Mouse (Mus musculus): ENCODE data around the gene Slc46a2. TPM values are rescaled to one million over a fixed set of nuclear protein-coding genes. Genes with fewer than 3 reads are reported as not detected.

The Slc46a2 gene
- total RNA-seq, 2 experiments from 2014 or later, result not detected

DNA sequence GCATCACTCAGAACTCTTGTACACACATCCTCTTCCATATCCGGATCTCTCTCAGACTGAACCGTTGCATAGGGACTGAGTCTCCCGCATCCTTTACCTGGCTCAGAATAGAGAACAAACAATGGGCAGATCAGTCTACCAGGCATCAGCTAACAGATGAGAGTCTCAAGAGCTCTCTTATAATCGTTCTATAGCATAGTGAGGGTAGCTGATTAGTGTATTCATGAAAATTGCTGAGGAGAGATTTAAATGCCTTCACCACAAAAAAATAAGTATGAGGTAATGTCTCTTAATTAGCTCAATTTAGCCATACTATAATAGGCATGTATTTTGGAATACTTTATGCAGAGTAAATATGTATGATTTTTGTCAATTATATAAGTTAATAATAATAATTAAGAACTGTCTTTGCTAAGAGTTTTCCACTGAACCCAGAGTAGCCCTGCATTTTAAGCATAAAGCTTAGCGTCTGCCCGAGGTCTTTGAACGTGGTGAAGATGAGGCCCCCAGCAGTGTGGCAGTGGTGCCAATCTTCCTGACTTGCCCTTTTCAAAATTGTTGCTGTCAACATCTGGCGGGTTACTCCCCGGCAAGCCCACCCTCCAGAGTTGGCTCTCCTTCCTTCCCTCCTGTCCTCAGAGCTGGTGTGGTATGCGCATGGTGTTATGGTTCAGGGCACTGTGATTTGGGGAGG, 23.0 kb downstream of the Slc46a2 start:
- DNase-seq, result no peak

DNA sequence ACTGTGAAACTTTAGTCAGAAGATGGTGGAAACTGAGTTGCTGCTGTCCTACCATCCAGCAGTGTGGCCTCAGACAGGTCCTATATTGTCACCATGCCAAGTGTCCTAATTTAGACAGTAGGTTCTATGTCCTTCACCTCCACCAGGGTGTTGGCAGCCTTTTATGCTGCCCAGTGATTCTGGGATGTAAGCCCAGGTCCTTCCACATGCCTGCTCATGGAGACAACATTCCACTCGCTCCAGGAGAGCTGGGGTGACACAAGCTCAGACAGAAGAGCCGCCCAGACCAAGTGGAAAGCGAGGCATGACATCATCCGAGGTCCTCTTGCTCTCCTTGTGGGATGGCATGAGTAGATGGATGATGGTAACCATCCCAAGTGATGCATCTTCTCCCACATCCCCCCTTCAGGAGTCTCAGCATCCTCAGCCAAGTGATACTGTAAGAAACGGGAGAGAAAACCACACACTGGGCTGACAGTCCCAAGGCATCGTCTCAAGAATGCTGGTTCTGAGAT, 24.7 kb downstream of the Slc46a2 start:
- DNase-seq, result no peak

DNA sequence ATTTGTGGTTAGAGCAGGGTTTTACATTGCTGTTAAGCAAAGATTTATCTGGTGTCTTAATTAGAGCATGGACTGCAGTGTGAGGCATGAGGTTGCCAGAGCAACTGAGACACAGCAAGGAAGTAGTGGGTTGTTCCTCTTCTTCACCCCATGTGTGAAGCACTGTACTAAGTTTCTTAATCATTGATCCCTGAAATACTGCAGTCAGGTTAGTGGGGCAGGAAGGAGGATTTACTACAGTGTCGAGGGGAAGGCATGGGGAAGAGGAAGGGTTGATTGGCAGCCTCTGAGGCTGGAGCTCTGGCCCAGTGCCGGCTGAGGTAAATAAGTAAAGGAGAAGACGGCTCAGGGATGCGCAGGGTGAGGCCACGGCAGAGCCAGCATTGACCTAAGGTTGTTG, 26.8 kb downstream of the Slc46a2 start:
- no peak for DNase-seq

DNA sequence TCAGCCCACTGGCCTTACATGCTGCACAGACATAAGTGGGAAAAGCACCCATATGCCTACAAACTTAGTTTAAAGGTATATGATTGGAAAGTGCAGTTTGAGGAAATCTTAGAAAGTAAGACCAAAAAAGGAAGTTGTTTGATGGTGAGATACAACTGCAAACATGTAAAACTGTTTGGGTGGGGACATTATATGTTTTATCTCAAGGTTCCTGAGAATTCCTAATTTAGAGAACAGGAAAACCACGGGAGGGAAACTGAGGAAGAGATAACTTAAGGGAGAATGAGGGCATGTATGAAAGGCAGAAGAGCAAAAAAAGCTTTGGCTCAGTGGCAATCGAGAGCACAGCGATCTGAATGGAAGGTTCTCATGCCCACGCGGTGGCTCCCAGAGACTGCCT, 27.8 kb downstream of the Slc46a2 start:
- DNase-seq, result no peak

DNA sequence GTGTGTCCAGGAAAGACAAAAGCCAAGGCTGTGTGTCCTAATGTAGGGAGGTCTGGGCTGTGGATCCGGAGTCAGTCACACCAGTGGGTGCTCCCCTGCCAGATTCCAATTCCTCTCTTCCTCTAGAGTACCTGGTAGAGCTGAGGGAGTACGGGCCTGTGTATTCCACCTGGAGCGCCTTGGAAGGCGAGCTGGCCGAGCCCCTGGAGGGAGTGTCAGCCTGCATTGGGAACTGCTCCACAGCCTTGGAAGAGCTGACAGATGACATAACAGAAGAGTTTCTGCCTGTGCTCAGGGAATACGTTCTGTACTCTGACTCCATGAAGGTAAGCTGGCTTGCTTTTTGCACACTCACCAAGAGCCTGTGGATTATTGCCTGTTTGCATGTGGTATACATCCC, 28.6 kb downstream of the Slc46a2 start:
- DNase-seq, result no peak

DNA sequence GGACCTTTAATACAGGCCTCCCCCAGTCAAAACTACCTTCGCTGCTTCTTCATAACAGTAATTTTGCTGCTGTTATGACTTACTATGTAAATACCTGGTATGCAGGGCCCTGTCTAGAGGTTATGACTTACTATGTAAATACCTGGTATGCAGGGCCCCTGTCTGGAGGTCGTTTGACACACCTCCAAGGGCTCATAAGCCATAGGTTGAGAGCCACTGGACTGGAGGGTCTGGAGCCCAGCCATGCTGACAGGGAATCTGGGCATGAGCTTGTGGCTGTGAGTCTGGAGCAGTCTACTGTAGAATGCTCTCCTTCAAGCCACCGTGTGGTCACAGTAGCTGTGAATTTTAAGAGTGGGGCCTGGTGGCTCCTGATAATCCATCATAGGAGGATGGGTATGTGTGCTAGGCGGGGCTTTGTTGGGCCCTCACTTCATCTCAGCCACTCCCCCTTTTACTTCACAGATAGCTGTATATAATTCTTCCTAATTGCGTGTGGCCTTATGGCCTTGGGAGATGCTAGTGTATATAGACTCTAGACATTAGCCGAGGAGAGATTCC, 30.6 kb downstream of the Slc46a2 start:
- no peak for DNase-seq

DNA sequence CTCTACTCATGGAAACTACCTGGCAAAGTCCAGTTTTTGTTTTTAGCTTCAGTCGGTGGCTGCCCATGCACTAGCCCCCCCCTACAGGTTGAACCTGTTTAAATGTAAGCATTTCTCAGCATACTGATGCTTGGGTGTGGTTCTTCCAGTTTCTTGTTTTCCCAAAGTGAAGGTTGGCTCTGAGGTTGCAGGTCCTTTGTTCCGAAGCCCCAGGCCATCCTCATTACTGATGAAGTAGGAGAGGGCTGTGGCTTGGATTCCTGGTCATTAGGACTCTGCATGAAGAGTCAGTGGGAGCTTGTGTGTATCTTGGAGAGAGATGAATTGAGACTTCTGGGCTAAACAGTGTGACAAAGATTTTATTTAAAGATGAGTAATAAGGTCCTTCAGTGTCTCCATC, 33.6 kb downstream of the Slc46a2 start:
- DNase-seq, result no peak

DNA sequence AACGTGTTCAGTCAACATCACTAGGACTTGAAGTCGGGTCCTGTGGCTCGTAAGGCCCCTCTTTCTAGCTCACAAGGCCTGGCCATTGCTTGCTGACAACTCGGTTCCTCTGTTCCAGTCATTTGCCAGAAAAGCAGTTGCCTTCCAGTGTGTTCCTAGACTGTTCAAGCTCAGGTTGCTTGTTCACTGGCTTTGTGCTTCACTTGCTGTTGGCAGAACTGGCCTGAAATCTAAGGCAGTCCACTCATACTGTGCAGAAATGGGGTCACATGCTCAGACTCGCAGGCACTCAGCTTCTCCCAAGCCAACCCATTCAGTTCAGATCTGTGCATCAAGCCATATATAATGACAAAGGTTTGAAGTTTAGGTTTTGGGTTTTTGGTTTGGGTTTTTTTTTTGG, 34.1 kb downstream of the Slc46a2 start:
- no peak for DNase-seq

DNA sequence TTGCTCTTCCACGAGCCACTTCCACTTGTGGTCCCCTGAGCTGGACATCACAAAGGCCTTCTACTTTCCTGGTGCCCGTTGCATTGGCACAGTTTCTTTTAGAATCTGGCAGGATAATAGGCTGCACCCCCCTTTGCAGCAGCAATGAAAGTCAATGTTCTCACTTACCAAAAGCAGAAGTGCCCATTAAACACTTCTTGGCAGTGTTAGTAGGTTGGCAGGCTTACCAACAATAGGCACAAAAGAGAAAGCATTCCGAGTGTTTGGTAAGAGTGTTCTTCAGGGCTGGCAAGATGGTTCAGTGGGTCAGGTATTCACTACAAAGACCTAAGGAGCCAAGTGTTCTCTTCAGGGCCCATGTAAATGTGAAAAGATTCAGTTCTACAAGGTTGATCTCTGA, 35.4 kb downstream of the Slc46a2 start:
- no peak for DNase-seq

DNA sequence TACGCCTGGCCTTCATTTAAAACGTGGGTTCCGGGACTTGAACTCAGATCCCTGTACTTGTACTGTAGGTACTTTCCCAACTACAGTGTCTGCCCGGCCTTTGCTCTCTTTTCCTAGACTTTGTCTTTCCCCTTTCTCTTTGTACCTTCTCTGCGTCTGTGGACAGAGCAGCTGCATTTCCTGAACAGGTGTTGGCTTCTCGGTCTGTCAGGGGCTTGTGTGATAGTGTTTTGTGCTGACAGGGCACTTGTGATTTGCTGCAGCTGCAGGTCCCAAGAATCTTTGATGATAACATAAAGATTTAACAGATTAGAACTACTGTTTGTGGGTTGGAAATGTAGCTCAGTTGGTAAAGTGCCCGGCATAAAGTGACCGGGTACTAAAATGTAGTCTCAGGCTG, 36.3 kb downstream of the Slc46a2 start:
- no peak for DNase-seq

DNA sequence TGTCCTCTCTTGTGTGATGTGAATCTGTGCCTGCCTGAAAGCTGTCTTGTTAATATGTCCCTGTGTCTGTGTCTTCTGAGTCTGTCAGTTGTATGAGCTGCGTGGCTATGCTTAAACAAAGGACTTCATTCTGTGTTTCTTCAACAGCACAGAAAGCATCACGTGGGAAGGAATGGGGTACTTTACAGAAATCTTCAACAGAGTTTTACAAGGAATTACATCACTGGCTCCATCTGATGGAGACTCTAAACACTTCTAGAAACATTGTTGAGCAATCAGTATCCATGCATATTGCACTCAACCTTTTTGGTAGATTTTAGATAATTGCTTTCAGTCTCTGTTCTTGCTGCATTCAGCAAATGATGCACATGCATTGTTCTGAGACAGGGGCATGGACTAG, 37.8 kb downstream of the Slc46a2 start:
- DNase-seq, result no peak

DNA sequence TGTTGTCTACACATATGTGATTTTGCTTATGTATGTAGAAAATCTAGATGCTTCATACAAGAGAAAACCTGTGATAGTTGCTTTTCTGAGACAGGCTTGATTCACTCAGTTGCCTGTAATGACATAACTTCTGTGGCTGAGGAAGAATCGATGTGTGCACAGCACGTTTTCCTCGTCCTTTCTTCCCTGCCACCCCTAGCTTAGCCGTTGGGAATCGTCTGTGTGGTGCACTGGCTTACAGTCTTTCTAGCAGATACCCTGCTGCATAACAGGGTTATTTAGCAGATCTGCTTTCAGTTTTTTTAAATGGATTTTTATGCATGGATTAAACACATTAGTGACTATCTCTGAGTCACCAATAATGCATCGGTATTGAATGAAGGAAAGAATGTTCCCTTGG, 38.3 kb downstream of the Slc46a2 start:
- DNase-seq, result no peak

DNA sequence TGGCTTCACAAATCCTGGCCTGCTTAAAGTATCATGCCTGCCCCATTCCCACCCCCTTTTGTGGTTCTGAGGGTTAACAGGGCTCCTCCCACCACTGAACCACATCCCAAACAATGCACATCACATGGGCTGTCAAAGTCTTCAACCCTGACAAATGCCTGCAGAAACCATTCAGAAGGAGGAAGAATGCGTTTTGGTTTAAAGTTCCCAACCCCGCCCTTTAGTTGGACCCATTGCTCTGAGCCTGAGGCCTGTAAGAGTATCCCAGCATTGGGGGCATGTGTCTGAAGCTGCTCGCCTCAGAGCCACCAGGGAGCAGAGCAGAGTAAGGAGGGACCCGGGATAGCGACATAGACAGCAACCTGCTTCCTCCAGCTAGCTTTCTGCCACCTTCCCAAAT, 41.0 kb downstream of the Slc46a2 start:
- DNase-seq, result no peak

DNA sequence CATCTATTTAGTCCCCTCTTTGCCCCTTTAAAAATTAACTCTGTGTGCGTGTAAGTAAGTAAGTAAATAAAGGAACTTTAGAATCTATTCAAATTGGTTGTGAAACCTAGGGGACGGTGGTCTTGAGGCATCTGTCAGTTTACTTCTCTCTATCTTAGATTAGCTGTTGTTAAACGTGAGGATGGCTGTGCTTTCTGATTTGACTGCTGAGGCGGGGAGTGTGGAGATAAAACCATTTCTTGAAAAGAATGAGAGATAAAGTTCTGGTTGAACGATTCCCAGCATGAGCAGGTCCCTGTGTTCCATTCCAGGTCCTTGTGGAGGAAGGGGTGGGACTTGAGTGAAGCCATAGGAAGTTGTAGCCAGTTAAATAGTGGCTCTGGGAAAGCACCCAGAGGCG, 41.6 kb downstream of the Slc46a2 start:
- DNase-seq, result no peak

DNA sequence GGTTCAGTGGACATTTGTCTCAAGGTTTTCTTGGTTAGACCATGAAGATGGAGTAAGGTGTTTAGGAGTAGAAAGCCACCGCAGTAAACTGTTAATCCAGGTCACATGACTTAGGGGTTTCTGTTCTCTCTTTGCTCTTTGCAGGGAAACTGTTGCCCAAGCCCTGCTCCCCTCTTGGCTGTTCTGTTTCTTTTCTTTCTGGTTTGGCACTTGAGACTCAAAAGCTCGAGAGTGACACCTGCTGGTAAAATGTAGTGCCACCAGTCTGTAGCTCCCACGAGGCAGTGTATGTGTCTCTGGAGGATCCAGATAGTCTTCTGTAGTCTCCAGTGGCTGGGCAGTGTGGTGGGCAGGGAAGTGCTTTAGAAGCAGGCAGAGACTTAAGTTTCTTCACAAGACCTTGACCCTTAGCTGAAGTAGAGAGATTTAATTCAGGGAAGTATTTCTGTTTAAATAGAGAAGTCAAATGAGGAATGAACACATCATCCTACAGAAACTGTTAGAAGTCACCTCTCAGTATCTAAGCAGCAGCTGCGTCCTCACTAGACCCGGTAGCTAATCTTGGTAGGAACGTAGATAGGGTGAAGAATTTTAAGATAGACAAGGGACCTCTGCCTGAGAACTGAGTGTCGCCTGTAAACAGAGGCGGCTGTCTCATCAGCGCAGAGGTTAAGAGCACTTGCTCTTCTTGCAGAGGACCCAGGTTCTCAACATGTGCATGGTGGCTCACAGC, 43.8 kb downstream of the Slc46a2 start:
- DNase-seq, result peak; percentile 82

DNA sequence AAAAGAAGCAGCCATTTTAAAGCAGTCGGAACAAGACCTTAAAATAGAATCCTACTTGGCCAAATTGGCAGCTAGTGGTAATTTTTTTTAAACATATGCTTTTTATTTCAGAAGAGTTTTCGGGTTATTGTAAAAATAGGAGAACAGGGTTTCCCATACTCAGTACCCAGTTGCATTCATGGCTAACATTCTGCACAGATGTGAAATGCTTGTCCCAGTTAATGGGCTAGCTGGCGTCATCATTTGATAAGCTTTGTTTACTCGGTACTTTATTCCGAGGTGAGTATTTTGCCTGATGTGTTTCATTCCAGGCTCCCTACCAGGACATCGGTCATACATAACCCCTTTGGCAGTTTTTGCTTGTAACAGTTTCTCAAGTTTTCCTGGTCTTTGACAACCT, 44.4 kb downstream of the Slc46a2 start:
- no peak for DNase-seq

DNA sequence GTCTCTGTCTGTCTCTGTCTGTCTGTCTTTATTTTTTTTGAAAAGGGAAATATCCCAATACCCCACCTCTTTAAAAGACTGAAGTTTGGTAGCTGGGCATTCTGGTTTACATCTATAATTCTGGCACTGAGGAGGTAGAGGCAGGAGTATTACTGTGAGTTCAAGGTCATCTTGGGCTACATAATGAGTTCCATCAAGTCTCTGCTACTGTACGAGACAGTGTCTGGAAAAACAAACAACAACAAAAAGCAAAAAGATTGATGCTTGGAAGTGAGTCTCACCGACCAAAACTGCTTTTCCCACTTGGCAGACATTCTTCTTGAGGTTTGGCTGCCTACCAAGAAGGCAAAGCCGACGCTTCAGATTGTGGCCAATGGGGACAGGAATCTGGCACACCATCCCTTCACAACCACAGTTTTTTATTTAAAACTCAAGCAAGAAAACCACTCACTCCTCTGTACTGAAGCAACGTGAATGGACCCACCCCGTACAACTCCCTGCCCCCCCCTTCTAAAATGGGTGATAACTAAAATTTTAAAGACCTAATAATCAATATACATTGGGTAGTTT, 45.3 kb downstream of the Slc46a2 start:
- peak; percentile 66 for DNase-seq

DNA sequence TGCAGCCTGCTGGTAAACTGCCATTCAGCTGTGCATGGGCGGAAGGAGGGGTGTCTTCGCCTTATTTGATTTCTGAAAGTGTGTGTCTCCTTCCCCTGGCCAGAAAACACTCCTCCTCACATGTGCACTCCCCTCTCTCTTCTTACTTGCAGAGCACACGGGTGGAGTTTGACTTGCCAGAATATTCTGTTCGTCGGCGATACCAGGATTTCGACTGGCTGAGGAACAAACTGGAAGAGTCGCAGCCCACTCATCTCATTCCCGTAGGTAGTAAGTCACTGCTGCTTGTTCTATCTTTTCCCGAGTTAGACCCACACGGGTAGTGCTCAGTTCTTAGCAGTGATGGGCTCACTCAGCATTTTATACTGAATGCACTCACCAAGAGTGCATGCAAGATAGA, 46.8 kb downstream of the Slc46a2 start:
- DNase-seq, result no peak

DNA sequence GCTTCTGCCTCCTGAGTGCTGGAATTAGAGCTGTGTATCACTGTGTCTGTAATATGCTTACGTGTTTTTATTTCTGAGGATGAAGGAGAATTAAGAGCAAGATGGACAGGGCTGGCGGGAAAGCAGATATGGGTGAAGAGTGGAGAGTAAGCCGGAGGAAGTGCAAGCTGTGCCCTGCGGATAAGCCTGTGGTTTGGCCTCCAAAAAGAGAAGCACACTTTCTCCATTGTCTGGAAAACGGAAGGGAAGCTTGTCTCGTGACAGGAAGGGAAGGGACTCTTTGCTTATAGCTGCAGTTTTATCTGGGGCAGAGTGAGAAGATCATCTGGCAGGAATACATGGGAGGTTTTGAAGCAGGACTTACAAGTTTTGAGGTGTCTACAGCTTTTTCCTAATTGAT, 51.0 kb downstream of the Slc46a2 start:
- DNase-seq, result no peak

DNA sequence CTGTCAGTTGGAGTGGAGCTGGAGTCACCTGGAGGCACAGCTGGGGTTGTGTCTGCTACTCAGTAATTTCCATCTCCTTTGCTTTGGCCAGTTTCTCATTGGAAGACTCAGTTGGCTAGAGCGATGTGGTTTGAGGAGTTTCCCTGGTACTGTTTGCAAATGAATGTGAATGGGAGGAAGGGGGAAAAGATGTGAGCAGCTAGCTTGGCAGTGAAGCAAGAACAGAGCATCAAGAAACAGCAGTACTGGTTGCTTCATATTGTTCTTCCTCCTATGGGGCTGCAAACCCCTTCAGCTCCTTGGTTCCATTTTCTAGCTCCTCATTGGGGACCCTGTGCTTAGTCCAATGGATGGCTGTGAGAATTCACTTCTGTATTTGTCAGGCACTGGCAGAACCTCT, 52.5 kb downstream of the Slc46a2 start:
- DNase-seq, result no peak

DNA sequence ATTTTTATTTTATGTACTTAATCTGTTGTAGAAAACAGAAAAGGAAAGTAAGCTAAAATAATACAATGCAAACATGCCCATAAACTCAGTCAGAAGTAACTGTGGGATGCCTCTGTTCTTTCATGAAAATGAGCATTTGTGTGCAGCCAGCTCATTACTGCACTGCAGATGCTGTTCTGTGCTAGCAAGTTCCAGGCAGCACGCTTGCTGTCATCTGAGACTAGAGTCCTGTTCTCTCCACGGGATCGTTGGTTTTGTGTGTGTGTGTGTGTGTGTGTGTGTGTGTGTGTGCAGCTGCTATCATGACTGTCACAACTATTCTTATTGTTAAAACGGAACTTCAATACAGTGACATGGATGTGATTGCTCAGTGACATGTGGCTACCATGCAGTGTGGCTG, 53.0 kb downstream of the Slc46a2 start:
- DNase-seq, result no peak

DNA sequence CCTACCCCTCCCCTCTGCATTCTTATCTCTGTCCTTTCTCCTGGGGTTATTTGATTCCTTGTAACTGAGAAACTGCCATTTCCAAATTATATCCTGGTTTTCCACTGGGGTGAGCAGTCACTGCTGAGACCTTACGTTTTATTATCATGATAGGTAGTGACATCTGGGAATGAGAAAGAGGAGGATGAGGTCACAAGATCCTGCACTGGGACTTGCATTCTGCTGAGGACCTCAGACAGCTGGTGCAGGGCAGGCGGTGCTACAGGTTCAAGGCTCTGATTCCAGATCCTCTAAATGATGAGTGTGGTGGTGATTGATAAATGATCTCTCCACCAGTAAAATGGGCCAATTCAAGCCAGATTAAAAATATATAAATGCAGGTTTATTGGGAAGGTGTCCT, 54.4 kb downstream of the Slc46a2 start:
- no peak for DNase-seq

DNA sequence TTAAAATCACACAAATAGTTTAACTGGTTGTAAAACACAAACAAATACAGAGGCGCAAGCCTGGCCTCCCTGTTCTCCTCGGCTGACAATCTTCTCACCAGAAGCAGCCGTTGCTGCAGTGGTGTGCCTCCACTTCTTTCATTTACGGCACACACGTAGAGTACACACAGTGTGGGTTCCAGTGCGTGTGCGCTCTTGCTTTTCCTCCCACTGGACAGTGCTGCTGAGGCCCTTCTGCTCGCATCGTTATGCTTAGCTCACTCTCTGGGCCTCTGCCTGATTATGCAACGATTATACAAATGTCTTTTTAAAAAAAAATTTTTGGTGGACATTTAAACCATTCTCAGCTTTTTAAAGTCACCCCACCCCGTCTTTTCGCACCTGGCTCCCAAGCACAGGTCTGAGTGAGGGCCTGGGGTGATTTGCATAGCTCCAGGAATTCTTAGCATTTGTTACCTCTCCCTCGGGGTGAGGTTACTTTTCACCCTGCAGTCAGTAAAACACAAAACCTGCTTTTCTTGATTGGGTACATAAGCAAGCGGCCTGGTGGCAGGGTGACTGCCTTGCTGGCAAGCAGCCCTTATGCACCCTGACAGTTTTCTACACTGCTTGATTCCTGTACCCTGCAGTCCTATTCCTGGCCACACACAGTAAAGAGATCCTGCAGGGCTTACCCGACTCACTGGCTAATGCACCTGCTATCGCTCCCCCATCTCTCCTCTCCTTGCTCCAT, 55.0 kb downstream of the Slc46a2 start:
- no peak for DNase-seq
